15 mouse cellular contexts compared by ENCODE assay signal in genomic region chr9:69319434-69319833, GRCm38 (mm10).
"Had no signal": no experiment of that assay in that cellular context is flagged by ENCODE, and none has a peak within 500 bp of the region (broad histone marks: within the 10 kb centered on the region; RNA-seq: fewer than 3 reads in every experiment).

No protein-coding gene starts in this region.

- H3K9ac ChIP-seq: liver, embryonic 13.5 days; lung, embryonic 14.5 days; stomach, embryonic 15.5 days had no signal

- ATAC-seq: intestine, postnatal 0 days; lung, postnatal 0 days had no signal

- DNase-seq: kidney, adult 2 months; kidney, postnatal 25 days; layer of hippocampus, adult 9-11 months; liver, embryonic 13.5 days; lung, embryonic 14.5 days; midbrain, embryonic 14.5 days; thymus, postnatal 25 days had no signal

- H3K27ac ChIP-seq: kidney, postnatal 0 days; layer of hippocampus, adult 2 months; left cerebral cortex, adult 2 months; liver, embryonic 13.5 days; macrophage; stomach, embryonic 15.5 days had no signal

- H3K27me3 ChIP-seq: liver, embryonic 13.5 days; stomach, embryonic 15.5 days had no signal

- H3K4me3 ChIP-seq: layer of hippocampus, adult 2 months; left cerebral cortex, adult 2 months; liver, embryonic 13.5 days; stomach, embryonic 15.5 days had no signal

- H3K4me2 ChIP-seq: liver, embryonic 13.5 days; lung, embryonic 14.5 days; midbrain, embryonic 11.5 days; stomach, embryonic 15.5 days had no signal

- H3K9me3 ChIP-seq: liver, embryonic 13.5 days; stomach, embryonic 15.5 days had no signal

- H3K36me3 ChIP-seq: liver, embryonic 13.5 days; stomach, embryonic 15.5 days had no signal
